Mouse (Mus musculus) CD8-positive naive resting alpha-beta T cell, adult 2 months (primary cell): ENCODE measurements around the gene Tigit.

Experiments used
- DNase-seq, 2 experiments: peaks; one replicate each; pipeline ENCODE4 v3.0.0; 2022; ENCODE audit warnings: low read depth in 2 of 2, low spot score in 2 of 2

Gene Tigit

DNA sequence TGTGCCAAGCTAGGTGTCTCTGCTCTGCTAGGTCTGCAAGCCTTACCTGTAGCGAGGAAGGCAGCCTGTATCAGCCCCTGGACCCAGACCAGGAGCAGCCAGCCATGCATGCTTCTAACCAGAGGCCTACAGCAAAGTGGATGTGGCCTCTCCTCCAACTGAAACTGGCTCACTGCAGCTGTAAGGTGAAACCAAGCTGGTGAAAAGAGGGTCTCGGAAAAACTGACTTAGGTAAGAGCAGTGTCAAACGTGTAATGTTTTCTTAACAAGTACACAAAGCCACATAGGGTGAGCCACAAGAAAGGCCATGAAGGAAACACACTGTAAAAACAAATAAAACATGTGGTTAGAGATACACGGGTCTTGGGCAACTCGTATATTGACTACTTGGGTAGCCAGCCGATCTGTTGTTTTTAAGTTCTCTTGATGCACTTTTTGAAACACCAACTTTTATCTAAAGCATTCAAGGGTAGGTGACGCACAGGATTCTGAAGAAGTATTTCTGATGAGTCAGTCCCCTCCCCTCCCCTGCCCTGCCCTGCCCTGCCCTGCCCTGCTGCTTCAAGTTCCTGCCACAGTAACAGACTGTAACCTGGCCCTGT, at the start of gene Tigit:
Tigit (minus strand) TSS at position 169 of the 602 bp plus-strand sequence.
- DNase-seq: peak; percentile 52 to 66

DNA sequence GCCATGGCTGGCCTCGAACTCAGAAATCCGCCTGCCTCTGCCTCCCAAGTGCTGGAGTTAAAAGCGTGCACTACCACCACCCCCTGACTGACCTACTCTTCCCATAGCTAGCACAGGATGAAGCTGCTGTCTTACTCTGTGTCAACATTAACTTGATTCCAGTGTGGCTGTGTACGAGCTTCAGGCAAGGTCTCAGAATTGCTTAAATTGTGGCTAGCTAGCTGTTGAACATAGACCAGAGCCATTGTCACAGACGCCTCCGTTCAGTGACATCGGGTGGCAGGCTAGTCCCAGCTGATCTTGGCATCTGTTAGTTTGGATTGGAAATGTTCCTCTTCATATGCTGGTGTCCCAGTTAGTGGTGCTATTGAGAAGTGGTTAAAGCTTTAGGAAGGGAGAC, 47.4 kb upstream of the Tigit start:
- DNase-seq: no peak

DNA sequence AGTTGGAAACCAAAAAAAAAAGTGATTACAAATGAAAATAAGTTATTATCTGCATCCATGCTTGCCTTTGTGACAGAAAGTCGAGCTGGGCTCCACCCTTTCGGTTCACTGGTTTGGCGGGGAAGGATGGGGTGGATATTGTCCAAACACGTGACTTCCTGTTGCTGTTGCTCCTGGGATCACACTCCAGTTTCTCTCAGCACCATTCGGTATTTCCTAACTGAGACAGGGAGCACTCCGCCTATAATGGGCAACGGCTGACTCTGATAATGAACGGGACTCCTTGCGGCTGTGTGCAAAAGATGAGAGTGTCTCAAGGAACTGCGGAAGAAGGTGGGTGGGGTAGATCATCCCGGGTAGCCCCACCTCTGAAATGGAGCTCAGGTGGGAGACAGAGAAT, 46.7 kb upstream of the Tigit start:
- DNase-seq: no peak

DNA sequence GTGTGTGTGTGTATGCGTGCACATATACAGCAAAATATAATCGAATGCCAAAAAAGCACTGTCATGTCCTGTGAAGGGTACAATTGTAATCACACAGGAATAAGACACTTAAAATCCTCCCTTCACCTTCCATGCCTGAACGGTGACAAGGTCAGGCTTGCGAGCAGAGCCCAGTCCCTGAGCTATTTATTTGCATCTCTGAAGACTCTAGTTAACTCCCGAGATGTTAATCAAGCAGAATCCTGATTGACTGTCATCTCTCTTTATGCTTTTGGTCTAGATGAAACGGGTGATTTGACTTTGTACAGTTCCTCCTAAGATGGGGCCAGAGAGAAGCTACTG, 46.2 kb upstream of the Tigit start:
- DNase-seq: no peak

DNA sequence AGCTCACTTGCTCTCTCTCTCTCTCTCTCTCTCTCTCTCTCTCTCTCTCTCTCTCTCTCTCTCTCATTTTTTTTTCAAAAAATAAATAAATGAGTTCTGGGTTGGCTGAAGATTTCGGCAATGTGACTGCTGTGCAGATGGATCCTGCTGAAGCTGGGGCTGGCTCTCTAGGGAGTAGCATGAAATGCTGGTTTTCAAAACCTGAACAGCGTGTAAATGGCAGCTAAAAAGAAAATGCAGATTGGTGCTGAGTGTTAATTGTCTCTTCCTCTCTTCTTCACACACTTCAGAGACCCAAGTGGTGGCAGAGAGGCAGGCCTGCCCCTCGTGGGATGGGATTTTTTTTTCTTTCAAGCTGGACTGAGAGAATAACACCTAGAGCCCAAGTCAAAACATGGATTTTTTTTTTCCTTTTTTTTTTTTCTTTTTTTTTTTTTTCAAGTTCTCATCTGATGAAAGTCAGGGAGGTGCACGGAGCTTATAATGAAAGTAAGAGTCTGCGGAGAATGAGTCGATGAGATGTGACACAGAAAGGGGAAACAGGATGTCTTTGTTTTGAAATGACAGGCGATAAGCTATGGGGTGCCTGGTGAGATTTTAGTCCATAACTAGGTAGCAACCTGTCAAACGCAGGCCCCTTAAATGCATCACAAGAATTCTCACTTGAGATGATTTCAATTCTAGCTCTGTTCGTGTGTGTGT, 45.6 kb upstream of the Tigit start:
- DNase-seq: peak; percentile 39 to 52

DNA sequence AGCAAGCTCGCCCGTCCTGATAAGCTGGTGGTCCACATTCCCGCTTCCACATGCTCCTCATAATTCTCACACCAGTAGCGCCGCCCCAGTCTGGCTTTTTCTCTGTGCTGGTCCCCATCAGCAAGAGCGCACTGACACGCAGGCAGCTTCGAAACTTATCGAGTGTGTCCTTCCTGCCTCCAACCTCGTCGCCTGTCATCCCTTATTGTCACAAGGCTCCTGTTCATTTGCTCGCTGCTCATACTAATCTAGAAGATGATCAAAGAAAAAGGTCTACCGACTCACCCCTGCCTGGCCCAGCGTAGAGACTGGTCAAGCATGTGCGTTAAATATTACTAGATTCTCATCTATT, 45.1 kb upstream of the Tigit start:
- DNase-seq: peak; percentile 23 to 26

DNA sequence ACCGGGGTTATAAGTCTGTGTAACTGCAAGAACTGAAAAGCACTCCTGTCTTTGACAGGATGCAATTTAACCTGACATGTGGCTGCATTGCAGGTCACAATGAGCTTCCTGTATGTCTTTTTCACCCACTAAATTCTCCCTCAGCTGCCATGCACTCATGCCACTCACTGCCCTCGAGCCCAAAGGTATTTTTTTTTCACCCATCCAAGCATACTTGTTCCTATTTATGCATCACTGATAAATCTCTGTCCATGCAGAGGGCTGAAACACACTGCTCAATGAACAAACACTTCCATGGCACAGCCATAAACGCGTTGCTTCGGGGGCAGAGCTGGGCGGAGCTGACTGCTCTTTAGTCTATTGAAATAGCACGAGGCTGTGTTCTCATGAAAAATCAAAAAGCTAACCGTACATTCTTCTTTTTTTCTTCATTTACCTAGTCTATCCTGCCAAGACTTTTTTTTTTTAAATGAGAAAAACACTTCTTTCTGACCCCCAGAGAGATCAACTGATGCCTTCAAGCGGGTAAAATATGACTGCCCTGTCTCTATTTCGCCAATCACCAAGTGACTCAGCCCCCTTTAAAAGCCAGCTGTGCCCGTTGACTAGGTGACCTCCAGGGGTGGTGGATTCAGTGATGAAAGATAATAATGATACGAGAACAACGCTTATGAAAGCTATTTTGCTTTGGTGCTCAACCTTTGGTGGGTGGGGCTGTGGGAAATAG, 44.6 kb upstream of the Tigit start:
- peak; percentile 16 to 26 for DNase-seq

DNA sequence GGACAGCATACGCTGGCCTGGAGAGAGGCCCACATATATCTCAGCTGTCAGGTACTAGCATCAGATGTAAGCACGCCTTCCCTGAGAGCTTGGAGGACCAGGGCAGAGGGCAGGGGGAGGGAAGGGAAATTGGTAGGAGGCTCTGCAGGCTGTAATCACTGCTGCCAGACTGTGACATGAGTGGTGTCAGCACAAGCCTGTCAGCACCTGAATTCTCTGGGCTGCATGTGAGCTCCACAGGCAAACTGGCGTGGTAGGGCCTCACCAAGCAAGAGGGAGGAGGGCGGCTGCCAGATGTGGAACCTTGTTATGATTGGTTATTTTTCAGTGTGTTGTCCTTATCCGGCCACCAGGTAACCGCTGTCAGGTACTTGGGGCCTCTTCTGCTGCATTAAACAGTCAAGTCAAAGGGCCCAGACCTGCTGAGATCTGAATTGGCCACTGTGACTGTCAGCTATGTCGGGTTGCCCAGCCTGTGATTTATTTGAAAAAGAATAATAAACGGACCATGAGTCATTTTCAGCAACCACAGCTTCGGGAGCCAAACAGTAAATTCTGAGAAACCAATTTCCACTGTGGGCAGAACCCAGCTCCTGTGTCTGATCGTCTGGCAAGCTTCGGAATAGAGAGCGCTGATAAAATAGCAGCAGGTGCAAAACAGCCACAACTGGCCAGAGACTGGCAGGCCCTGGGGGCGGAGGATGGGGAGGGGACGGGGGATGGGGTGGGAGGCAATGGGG, 38.0 kb upstream of the Tigit start:
- no peak for DNase-seq

DNA sequence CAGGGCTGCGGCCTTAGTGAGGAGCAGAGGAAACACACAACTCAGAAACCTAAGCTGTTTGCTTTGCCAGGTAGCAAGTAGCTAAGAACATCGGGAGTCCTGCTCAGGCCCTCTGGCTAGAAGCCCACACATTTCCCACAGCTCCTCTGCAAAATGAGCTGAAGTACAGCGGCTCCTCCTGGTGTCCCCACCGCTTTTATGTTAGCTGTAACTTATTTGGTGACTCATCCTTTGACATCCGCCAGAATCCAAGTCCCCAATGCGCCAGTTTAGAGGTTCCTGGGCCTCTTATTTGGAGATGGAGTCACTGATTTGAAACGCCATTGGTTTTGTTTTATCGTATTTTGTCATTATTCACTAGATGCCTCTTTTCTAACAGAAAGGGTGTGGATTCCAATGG, 36.6 kb upstream of the Tigit start:
- no peak for DNase-seq

DNA sequence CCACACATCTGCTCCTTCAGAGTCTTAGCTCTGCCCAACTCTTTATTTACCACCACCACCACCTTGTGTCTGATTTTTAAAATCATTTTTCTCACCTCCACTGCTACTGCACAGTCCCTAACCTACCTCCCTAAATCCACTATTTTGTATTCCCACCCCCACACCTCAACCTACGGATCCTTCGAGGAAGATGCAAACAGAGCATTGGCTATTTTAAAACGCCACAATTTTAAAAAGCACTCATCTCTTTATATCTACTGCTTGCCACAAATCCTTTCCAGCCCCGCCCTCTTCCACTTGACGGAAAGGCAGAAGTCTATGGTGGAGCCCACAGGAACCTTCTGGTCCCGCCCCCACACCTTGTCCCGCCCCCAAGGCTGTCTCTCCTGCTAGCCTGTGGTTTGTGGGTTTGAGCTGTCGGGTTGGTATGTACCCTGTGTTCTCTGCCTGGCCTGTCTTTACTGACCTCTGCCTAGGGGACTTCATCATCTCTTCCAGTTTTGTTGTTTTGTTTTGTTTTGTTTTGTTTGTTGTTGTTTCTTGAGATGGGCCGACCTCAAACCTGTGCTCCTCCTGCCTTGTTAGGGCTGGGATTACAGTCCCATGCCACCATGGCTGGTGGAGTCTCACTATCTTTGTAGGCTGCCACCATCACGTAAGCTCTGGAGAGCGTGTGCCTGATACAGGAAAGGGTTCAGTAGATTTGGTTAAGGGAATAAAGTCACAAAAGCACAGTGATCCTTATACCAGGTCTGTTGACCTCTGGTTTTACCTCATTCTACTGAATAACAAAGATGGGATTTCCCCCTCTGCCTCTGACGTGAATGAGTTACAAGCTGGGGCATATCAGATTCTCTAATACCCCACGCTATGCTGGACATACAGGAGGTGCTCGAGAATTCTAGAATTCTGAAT, 35.0 kb upstream of the Tigit start:
- DNase-seq: peak; percentile 50 to 68

DNA sequence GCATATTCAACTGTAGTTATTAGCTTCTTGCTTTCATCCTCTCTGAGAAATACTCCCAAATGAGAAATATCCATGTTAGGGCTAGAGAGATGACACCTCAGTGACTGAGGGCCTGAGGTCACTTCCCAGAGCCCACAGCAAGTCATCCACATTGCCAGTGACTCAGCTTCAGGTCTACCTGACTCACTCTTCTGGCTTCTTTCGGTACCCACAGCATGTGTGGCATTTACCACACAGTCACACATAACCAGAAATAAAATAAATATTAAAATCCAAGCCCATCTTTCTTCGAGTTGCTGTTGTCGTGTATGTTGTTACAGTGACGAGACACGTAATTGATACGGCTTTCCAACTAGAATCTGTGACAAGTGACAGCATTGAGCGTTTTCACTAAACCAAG, 33.8 kb upstream of the Tigit start:
- DNase-seq: no peak

DNA sequence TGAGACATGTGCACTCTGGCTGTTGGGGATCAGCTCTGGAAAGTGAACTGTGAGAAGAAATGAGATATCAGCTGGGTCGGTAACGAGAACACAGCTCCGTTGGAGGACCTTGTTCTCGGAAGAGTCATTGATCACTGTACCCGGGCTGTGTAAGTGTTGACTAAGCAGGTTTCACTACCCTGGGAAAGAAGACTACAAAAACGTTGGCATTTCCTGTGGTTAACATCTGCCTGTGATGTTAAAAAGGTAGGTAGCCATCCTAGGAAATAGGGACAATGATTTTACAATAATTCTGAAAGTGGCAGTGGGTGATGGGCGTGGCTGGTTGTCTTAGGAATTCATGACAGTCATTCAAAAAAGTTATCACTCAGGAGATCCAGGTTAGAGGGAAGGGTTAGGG, 31.9 kb upstream of the Tigit start:
- no peak for DNase-seq

DNA sequence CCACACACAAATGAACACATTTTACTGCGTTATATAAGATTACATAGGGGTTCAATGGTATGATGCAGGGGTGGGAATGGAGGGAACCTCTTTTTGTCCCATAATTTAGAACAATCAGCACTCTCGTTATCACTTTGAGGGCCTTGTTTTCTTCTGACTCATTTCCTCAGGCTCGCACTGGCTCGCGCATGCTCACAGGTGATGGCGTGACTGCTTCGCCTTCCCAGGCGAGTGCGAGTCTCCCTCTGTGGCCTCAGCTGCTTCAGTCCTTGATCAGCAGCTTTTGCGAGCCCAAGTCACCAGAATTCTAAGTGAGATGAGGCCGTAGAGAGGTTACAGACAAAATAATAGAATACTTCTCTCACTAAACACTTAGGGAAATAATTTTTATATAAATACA, 30.2 kb upstream of the Tigit start:
- no peak for DNase-seq

DNA sequence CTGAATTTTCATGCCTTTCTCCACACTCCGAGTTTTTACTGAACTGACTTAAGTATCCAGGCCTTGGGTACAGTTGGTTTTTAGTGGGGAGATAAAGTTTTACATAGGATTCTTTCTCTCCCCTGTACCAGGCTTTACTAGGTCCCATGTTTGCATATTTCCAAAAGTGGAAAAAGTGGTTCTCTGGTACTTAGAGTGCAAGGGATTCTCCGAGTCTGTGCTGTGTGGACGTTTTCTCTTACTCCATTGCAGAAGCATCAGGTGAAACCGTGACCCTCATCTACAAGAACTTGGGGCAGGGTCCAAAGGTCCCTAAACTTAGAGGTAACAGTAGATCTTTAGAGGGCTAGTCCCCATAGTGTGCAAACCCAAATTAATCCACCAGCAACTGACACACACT, 28.7 kb upstream of the Tigit start:
- DNase-seq: no peak

DNA sequence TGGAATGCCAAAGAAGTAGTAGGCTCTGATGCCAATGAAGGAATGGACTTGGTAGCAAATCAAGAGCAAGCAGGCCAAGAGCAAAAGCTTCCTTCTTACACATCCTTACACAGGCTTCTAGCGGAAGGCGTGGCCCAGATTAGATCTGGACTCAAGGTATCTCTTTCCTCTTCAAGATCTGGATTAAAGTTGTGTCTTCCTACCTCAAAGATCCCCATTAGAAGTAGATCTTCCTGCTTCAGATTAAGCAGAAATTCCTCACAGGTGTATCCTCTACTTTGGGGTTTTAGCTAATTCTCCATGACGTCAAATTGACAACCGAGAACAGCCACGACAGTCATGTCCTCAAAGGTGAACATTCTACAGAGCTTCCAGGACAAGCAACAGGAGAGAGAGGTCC, 27.8 kb upstream of the Tigit start:
- no peak for DNase-seq

DNA sequence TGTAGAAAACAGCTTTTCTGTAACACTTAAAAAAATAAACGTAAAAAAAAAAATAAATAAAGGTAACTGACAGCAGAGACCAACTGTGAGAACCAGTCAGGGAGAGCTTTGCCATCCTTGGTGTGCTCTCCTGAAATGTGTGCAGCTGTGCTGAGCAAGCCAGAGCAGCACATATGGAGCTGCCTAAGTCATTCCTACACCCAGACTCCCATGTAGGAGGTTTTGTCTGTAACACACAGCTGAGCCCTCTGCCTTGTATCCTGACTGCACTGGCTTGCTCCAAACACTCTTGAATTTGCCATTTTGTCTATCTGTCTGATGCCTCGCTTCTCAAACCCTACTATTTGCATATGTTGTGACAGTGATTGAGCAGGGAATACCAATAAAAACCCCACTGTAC, 27.0 kb upstream of the Tigit start:
- no peak for DNase-seq

DNA sequence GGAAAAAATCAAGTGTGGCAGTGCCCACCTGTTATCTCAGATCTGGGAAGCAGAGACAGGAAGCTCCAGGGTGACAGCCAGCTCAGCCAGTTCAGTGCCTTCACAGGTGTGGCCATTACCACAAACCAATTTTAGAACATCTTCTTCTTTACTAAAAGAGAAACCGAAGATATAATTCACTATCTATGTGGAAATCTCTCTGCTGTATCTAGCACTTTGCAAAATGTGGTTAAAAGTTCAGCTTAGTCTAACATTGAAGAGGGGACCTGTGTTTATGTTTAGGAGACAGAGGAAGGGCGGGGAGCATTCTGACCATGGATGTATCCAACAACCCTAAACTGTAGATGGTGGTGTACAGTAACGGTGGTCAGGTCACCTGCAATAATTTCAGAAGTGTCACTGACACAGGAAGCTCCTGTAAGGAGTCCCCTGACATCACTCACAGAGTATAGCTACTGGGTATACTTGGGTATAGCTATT, 26.3 kb upstream of the Tigit start:
- peak; percentile 15 to 43 for DNase-seq

DNA sequence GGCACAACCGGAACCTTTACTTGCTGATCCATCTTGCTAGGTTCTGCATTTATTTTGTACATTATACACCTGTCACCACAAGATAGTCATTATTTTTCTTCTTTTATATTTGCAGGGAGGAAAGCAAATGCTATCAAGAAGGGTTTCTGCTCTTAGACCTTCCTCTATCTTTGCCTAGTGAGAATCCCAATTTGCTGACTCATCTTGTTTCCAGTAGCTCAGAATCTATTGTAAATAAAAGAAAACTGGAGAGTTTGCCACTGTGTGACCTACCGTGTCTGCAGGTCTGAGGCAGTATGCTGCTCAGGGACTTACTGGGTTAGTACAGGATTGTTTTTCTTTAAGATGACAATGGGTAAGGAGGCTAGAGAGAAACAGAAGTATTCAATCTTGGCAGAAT, 24.0 kb upstream of the Tigit start:
- no peak for DNase-seq

DNA sequence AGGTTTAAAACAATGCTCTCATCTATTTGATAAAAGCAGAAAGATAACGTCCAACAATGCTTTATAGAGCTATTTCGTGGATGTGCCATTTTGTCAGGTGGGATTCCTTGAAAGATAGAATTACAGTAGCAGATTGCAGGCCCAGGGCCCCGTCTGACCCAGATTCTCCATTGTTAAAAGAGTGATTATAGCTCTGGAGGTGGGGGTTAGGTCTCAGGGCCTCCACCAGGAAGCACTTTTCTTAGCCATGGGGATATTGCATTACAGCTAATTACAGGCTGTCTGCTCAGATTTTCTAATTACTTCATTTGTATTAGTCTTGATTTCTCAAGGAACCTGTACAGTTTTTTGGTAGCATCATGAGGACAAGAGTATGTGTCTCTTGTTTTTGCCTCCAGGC, 10.5 kb upstream of the Tigit start:
- no peak for DNase-seq

DNA sequence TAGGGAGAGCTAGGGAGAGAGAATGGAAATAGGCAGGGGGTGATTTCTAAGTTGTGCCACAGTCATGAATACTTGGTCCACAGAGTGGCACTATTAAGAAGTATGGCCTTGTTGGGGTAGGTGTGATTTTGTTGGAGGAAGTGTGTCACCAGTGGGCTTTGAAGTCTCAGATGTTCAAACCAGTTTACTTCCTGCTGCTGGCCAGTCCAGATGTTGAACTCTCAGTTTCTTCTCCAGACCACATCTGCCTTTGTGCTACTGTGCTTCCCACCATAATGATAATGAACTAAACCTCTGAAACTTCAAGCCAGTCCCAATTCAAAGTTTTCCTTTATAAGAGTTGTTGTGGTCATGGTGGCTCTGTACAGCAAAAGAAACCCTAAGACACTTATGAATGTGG, 8.8 kb upstream of the Tigit start:
- no peak for DNase-seq

DNA sequence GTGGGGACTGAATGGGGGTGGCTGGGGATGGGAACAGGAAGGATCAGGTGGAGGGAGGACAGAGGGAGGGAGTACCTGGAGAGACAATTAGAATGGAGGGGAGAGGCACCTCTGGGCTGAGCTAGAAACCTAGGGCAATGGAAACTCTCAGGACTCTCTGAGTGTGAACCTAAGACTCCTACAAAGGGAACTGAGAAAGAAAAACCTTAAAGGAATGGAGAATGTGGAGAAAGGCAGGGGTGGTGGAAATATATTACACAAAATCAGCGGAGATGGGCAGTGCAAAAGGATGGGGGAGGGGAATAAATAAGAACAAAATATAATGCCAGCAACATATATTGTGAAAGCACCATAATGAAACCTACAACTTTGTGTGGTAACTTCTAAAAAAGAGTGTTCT, 8.0 kb upstream of the Tigit start:
- DNase-seq: no peak
